Mouse (Mus musculus): ENCODE results near the gene Mbl1. TPM values are rescaled to one million over a fixed set of nuclear protein-coding genes. Genes with fewer than 3 reads are reported as not detected.

The Mbl1 gene
- total RNA-seq, 2 experiments from 2014 or later = not detected

DNA sequence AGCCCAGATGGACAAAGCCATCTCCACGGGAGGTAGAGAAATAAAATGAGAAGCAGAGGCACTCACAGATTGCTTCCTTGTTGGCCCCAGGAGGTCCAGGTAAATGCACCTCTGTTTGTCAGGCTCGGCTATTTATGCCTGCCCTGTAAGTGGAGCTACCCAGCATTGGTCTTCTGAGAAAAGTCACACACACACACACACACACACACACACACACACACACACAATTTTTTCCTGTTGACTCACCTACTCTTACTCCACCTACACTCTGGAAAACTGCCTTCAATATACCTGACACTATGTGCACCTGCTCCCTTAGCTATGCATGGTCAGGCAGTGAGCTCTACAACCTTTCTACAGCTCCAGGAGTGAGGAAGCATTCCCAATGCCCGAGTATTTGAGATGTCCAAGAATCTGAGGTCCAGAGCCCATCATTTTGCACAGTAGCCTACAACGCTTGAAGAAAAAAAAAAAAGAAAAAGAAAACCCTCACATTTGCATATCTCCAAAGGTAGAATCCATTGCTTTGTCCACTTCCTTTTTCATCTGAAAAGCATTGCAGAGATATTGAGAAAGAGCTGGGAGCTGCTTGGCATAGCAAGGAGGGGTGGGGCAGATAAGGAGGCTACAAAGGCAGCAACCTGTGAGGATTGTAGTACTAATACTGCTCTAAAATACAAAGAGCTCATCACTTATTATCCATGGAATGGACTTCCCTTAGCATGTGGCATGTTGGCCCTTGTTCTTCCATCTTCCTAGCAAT, 34.0 kb downstream of the Mbl1 start, which contains the start of gene Sftpd:
Gene Sftpd, minus strand, starts transcription at position 91 of the 763 bp plus-strand sequence.
- intact Hi-C loops (cut with DNase I) = no loop called here

DNA sequence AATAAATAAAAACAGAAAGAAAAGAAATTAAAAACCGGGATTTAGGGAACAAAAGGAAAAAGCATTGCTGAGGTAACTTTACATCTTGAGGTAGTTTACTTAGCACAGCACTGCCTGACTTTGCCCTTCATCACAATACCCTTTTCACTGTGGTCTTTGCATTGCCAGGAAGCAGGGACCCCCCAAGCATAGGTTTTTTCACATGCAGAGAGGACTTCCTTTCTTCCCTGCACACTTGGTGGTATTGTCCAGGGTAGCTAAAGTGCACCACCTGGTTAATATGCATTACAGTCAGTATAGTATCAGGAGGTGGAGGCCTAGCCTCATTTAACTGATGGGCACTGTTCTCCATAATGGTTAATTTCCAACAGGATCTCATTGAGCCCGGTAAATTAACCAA, 38.2 kb downstream of the Mbl1 start:
- no peak for DNase-seq
- intact Hi-C loops (cut with DNase I) = no loop called here

More for the DNA sequence above, 34.0 kb downstream of the Mbl1 start, which contains the start of gene Sftpd:
- DNase-seq = no peak

DNA sequence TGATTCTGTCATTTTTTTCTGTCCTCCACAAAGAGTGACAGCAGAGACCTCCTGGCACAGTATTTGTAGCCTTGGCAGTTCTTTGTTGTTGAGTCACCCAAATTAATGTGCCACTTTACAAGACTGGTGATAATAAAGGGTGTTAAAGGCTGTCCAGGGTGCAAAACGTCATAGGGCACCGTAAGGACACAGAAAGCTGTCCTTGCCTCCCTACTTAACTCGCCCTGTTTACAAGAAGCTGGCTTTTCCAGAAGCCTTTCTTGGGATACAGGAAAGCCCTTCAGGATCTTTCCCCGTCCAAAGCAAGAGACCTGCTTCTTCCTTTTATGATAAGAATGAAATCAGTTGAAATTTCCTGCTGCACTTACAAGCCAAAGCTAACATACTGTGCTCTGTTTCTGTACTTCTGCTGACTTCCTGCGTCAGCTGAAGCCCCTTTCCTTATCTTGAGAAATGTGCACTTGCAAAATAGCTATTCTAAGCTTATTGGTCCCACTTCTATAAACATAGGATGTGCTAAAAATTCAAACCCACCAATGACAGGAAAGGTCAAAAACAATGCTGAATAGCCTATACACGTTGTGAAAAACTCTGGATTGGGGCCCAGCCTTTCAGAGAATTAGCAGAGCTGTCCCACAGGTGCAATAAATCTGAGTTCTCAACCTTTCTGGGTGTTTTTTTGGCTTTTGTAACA, 46.9 kb downstream of the Mbl1 start:
- peak; percentile 15 to 25 for DNase-seq
- intact Hi-C loops (cut with DNase I) = no loop called here

Other genes with a start within 250 kb of the Mbl1 start
- 10 to 100 TPM; 28.1 to 30.4 TPM for gene Tspan14, start 184.7 kb upstream of the Mbl1 start, total RNA-seq (2021)
- 10 to 100 TPM; 16.1 to 32.2 TPM for gene Fam213a, start 137.7 kb upstream of the Mbl1 start, total RNA-seq (2021)
- not detected for gene Dydc2, start 82.2 kb upstream of the Mbl1 start, total RNA-seq (2021)
- not detected for gene Dydc1, start 78.5 kb upstream of the Mbl1 start, total RNA-seq (2021)
- not detected for gene Mat1a, start 46.4 kb upstream of the Mbl1 start, total RNA-seq (2021)
- under 1 TPM in 1 of 2 experiments, not detected in 1; 0.34 TPM for gene Sftpa1, start 19.7 kb upstream of the Mbl1 start, total RNA-seq (2021)
- not detected for gene Sftpd, start 33.7 kb downstream of the Mbl1 start, total RNA-seq (2021)
- not detected for gene Gm2832, start 127.3 kb downstream of the Mbl1 start, total RNA-seq (2021)
- gene Gm5798, start 197.2 kb downstream of the Mbl1 start, total RNA-seq (2021) = not detected
- not detected for gene Gm7945, start 234.9 kb downstream of the Mbl1 start, total RNA-seq (2021)